Mouse (Mus musculus) MEL (cell line): ENCODE measurements around the gene Ccl28. TPM values are rescaled to one million over a fixed set of nuclear protein-coding genes. Genes with fewer than 3 reads are reported as not detected.
"Not testable (repeated sequence)": the region's sequence is repeated elsewhere in the genome, so short reads cannot be mapped to it uniquely, and the experiment has no call there.

Source experiments
- DNase-seq: peaks from one replicate; pipeline ENCODE4 v3.0.0; 2011; ENCODE audit warnings: low read depth, low spot score
- H3K27ac ChIP-seq: 2 replicates; pipeline ENCODE4 v1.5.1; 2012; ENCODE audit warnings: low read depth, mild to moderate bottlenecking, control low read depth, low read length, moderate library complexity; ENCODE audit not compliant: control insufficient read depth
- H3K27me3 ChIP-seq, 2 experiments: fragments of 150-350 bp in 1 of 2; sonication (generic) in 1 of 2; 2 replicates each; pipeline ENCODE4 v1.6.1; 2012; ENCODE audit warnings: low read length in 2 of 2, mild to moderate bottlenecking in 2 of 2, improper control_type of control experiment in 1 of 2, moderate library complexity in 1 of 2; ENCODE audit not compliant: insufficient read depth in 2 of 2, control insufficient read depth in 1 of 2
- H3K36me3 ChIP-seq, 2 experiments: 2 replicates each; pipeline ENCODE4 v1.6.1; 2012 to 2014; ENCODE audit warnings: low read length in 2 of 2, improper control_type of control experiment in 1 of 2, inconsistent platforms in 1 of 2, mild to moderate bottlenecking in 1 of 2; ENCODE audit not compliant: insufficient read depth in 2 of 2, control insufficient read depth in 1 of 2
- H3K4me1 ChIP-seq, 2 experiments: fragments of 150-350 bp in 1 of 2; sonication (generic) in 1 of 2; 2 replicates each; pipeline ENCODE4 v1.6.1; 2012; ENCODE audit warnings: low read length in 2 of 2, improper control_type of control experiment in 1 of 2, mild to moderate bottlenecking in 1 of 2; ENCODE audit not compliant: insufficient read depth in 2 of 2, control insufficient read depth in 1 of 2
- H3K4me3 ChIP-seq, 2 experiments: fragments of 150-350 bp in 1 of 2; sonication (generic) in 1 of 2; 2 replicates each; pipeline ENCODE4 v1.5.1; 2012; ENCODE audit warnings: low read depth in 2 of 2, low read length in 2 of 2, mild to moderate bottlenecking in 2 of 2, moderate library complexity in 2 of 2, control low read depth in 1 of 2, improper control_type of control experiment in 1 of 2; ENCODE audit not compliant: control insufficient read depth in 1 of 2, insufficient read depth in 1 of 2
- H3K79me2 ChIP-seq: 2 replicates; pipeline ENCODE4 v1.6.1; 2012; ENCODE audit warnings: mild to moderate bottlenecking, low read length, moderate library complexity; ENCODE audit not compliant: control insufficient read depth, poor library complexity, insufficient read depth
- H3K9ac ChIP-seq: 2 replicates; pipeline ENCODE4 v1.6.1; 2012; ENCODE audit warnings: low read depth, mild to moderate bottlenecking, control low read depth, low read length, moderate library complexity; ENCODE audit not compliant: control insufficient read depth, poor library complexity, severe bottlenecking
- H3K9me3 ChIP-seq: fragments of 150-350 bp; sonication (generic); replicated peaks from 2 replicates; pipeline ENCODE4 v1.6.1; 2012; ENCODE audit warnings: mild to moderate bottlenecking, low read length, improper control_type of control experiment, moderate library complexity; ENCODE audit not compliant: insufficient read depth
- CHD1 ChIP-seq: IDR thresholded peaks from 2 replicates; pipeline ENCODE4 v1.6.1; 2012; ENCODE audit warnings: low read depth, mild to moderate bottlenecking, inconsistent platforms, low read length, improper control_type of control experiment
- CHD2 ChIP-seq: IDR thresholded peaks from 2 replicates; pipeline ENCODE4 v1.6.1; 2011; ENCODE audit warnings: low read length, improper control_type of control experiment
- JUND ChIP-seq: IDR thresholded peaks from 2 replicates; pipeline ENCODE4 v1.6.1; 2011; ENCODE audit warnings: low read depth, mild to moderate bottlenecking, improper control_type of control experiment, low read length
- MXI1 ChIP-seq: IDR thresholded peaks from 2 replicates; pipeline ENCODE4 v1.6.1; 2011; ENCODE audit warnings: mild to moderate bottlenecking, low read depth, low read length, improper control_type of control experiment
- UBTF ChIP-seq: IDR thresholded peaks from 2 replicates; pipeline ENCODE4 v1.6.1; 2012; ENCODE audit warnings: low read depth, mild to moderate bottlenecking, inconsistent platforms, low read length, improper control_type of control experiment, moderate library complexity, borderline replicate concordance; ENCODE audit not compliant: insufficient read depth
- ZKSCAN1 ChIP-seq: IDR thresholded peaks from 2 replicates; pipeline ENCODE4 v1.6.1; 2012; ENCODE audit warnings: low read depth, mild to moderate bottlenecking, inconsistent platforms, low read length, improper control_type of control experiment, moderate library complexity
- ZMIZ1 ChIP-seq: IDR thresholded peaks from 2 replicates; pipeline ENCODE4 v1.6.1; 2012; ENCODE audit warnings: low read depth, mild to moderate bottlenecking, inconsistent platforms, low read length, improper control_type of control experiment, moderate library complexity
- polyA plus RNA-seq, 2 experiments: library from polyadenylated mRNA; stranded (reverse) in 1 of 2; unstranded in 1 of 2; fragments of >175 nt in 1 of 2; fragments of >200 nt in 1 of 2; gene quantifications; 2 replicates each; pipeline versions ENCODE4 v1.2.1 to v1.2.4; 2012; ENCODE audit warnings: low replicate concordance in 2 of 2, low read depth in 1 of 2; ENCODE audit not compliant: insufficient read length in 2 of 2, insufficient read depth in 1 of 2, missing spikeins in 1 of 2
- total RNA-seq: library from RNA; depleted of rRNA; stranded (reverse); fragments of 300-350 nt; gene quantifications from 2 replicates; pipeline ENCODE4 v1.2.3, GENCODE M21; 2012

Ccl28 gene
- total and polyA plus RNA-seq, 3 experiments: not detected

GRCm38 (mm10) chr13:119600166-119600565, 23.5 kb upstream of the Ccl28 start:
- H3K4me1 ChIP-seq, H3K27ac ChIP-seq, H3K9ac ChIP-seq, H3K79me2 ChIP-seq, H3K9me3 ChIP-seq, H3K27me3 ChIP-seq, H3K4me3 ChIP-seq, H3K36me3 ChIP-seq: not testable (repeated sequence)
- peak; percentile 33 for DNase-seq

GRCm38 (mm10) chr13:119602688-119603331, 20.8 kb upstream of the Ccl28 start:
- H3K36me3 ChIP-seq, H3K79me2 ChIP-seq, H3K9ac ChIP-seq, DNase-seq, H3K4me1 ChIP-seq, H3K4me3 ChIP-seq, H3K9me3 ChIP-seq, H3K27me3 ChIP-seq, H3K27ac ChIP-seq: not testable (repeated sequence)

- DNase-seq, H3K79me2 ChIP-seq, H3K36me3 ChIP-seq, H3K4me3 ChIP-seq, H3K27ac ChIP-seq, H3K4me1 ChIP-seq, H3K9me3 ChIP-seq, H3K9ac ChIP-seq, H3K27me3 ChIP-seq: not testable (repeated sequence)
These were observed 19.7 kb upstream of the Ccl28 start for GRCm38 (mm10) chr13:119603890-119604289.

DNA sequence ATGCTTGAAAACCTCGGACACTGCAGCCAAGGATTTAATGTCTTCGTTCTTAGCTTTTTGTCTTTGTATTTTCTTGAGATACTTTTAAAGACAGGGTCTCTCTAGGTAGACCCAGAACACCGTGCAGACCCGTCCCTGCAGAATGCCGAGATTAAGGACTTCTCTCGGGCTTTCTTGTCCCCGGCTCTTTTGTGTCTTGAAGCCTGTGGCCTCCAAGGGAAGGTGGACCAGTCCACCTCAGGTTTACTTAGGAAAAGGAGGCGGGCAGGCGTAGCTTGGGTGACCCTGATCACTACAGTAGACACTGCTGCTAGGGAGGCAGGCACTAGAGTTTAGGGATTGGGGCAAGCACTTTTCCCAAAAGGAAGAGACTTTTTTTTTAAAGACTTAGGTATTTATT, 19.3 kb upstream of the Ccl28 start:
- not testable (repeated sequence) for H3K27ac ChIP-seq, H3K36me3 ChIP-seq, H3K4me1 ChIP-seq, H3K79me2 ChIP-seq, H3K27me3 ChIP-seq, H3K4me3 ChIP-seq, DNase-seq, H3K9me3 ChIP-seq, H3K9ac ChIP-seq

DNA sequence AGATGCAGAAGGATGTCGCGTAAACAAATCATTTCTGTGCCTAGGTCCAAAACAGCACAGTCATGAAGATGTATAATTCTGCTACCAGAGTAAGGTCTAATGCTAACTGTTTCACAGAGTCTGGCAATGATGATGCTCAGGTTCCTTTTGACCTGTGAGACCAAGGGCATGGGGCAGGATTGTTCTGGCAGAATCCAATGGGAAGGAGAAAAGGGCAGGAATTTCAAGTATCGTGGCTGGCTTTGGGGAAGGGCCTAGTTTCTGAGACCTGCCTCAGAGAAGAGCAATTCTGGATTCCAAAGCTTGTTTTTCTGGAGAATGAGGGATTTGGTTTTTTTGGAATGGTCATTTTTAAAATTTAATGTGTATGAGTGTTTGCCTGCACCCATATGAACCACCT, 4.8 kb upstream of the Ccl28 start:
- H3K27ac ChIP-seq: no peak overlapping the region
- H3K4me1 ChIP-seq: no peaks in the 10 kb centered on the region
- H3K9ac ChIP-seq: no peak overlapping the region
- H3K27me3 ChIP-seq: no peaks in the 10 kb centered on the region
- no peaks in the 10 kb centered on the region for H3K79me2 ChIP-seq
- no peaks in the 10 kb centered on the region for H3K9me3 ChIP-seq
- H3K36me3 ChIP-seq: no peaks in the 10 kb centered on the region
- TF ChIP-seq UBTF: no peak
- TF ChIP-seq CHD1: no peak
- no peak for TF ChIP-seq MXI1
- TF ChIP-seq JUND: no peak
- TF ChIP-seq CHD2: no peak
- TF ChIP-seq ZMIZ1: no peak
- TF ChIP-seq ZKSCAN1: no peak
- H3K4me3 ChIP-seq: no peak overlapping the region
- no peak for DNase-seq
